Mouse (Mus musculus): ENCODE data around the gene Wnt3a. TPM values are rescaled to one million over a fixed set of nuclear protein-coding genes. Genes with fewer than 3 reads are reported as not detected.
A peak's percentile ranks its signal among the peaks of the same experiment; 100 is the strongest.

Wnt3a gene
- polyA plus RNA-seq, 1 experiment from 2014 or later, result not detected

DNA sequence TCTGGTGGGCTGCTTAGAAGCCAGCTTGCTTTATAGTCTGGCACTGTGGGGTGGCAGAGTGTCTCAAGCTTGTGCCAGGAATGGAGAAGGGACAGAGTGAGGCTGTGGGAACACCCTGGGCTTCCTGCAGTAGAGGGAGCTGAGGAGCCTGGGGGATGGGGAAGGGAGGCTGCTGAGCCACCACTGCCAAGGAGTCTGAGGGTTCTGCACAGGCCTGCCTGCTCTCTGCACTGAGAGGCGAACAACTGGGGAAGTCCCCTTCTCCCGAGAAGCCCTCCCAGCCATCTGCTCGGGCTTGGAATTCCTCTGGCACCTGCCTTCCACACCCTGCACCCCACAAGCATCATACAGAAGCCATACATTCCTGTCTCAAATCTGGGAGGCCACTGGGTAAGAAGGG is 48.7 kb downstream of the Wnt3a start:
- Histone ChIP-seq H3K4me2 (no peak overlapping the region), H3K27me3 (ENCODE audit: insufficient read depth, low read length) (no peaks in the 10 kb centered on the region), H3K4me1 (ENCODE audit: insufficient read depth) (peaks cover 3% of the 10 kb centered on the region; the same call in 1 of the 2 replicates), H3K9ac (no peak overlapping the region), H3K9me3 (ENCODE audit: low read depth, low read length) (no peaks in the 10 kb centered on the region), H3K27ac (ENCODE audit: low read depth) (no peak overlapping the region), H3K4me3 (ENCODE audit: low read depth, low read length) (no peak overlapping the region), H3K36me3 (ENCODE audit: insufficient read depth) (no peaks in the 10 kb centered on the region)
- ATAC-seq (ENCODE audit: insufficient read depth) (no peak), DNase-seq (no peak)
- WGBS, result 9% methylated on average over 2 of the region's 3 CpGs
- TF ChIP-seq CTCF (IDR thresholded peaks at IDR 0.05; ENCODE audit: low read depth), result no peak

GRCm38 (mm10) chr11:59239796-59240195 is 50.8 kb downstream of the Wnt3a start:
- Histone ChIP-seq H3K9ac (no peak overlapping the region), H3K27me3 (ENCODE audit: insufficient read depth, low read length) (no peaks in the 10 kb centered on the region), H3K9me3 (ENCODE audit: low read depth, low read length) (no peaks in the 10 kb centered on the region), H3K4me3 (ENCODE audit: low read depth, low read length) (no peak overlapping the region), H3K4me1 (ENCODE audit: insufficient read depth) (peaks cover 3% of the 10 kb centered on the region; the same call in 1 of the 2 replicates), H3K36me3 (ENCODE audit: insufficient read depth) (no peaks in the 10 kb centered on the region), H3K4me2 (no peak overlapping the region), H3K27ac (ENCODE audit: low read depth) (no peak overlapping the region)
- DNase-seq, result no peak
- WGBS, result 76% methylated on average over 4 of the region's 4 CpGs
- no peak for TF ChIP-seq CTCF (IDR thresholded peaks at IDR 0.05; ENCODE audit: low read depth)
- no peak for ATAC-seq (ENCODE audit: insufficient read depth)

- H3K27ac ChIP-seq (ENCODE audit: low read depth), result no peak overlapping the region
- ATAC-seq (ENCODE audit: insufficient read depth) (no peak), DNase-seq (no peak)
- TF ChIP-seq CTCF (IDR thresholded peaks at IDR 0.05; ENCODE audit: low read depth), result no peak
- H3K4me1 ChIP-seq (ENCODE audit: insufficient read depth), result peaks cover 3% of the 10 kb centered on the region; the same call in 1 of the 2 replicates
- H3K36me3 ChIP-seq (ENCODE audit: insufficient read depth), result no peaks in the 10 kb centered on the region
- H3K4me3 ChIP-seq (ENCODE audit: low read depth, low read length), result no peak overlapping the region
- WGBS, result 43% methylated on average over 4 of the region's 4 CpGs
- H3K4me2 ChIP-seq, result no peak overlapping the region
- H3K9ac ChIP-seq, result no peak overlapping the region
- H3K9me3 ChIP-seq (ENCODE audit: low read depth, low read length), result no peaks in the 10 kb centered on the region
- H3K27me3 ChIP-seq (ENCODE audit: insufficient read depth, low read length), result no peaks in the 10 kb centered on the region
Observed at GRCm38 (mm10) chr11:59239428-59239785, 51.1 kb downstream of the Wnt3a start.

DNA sequence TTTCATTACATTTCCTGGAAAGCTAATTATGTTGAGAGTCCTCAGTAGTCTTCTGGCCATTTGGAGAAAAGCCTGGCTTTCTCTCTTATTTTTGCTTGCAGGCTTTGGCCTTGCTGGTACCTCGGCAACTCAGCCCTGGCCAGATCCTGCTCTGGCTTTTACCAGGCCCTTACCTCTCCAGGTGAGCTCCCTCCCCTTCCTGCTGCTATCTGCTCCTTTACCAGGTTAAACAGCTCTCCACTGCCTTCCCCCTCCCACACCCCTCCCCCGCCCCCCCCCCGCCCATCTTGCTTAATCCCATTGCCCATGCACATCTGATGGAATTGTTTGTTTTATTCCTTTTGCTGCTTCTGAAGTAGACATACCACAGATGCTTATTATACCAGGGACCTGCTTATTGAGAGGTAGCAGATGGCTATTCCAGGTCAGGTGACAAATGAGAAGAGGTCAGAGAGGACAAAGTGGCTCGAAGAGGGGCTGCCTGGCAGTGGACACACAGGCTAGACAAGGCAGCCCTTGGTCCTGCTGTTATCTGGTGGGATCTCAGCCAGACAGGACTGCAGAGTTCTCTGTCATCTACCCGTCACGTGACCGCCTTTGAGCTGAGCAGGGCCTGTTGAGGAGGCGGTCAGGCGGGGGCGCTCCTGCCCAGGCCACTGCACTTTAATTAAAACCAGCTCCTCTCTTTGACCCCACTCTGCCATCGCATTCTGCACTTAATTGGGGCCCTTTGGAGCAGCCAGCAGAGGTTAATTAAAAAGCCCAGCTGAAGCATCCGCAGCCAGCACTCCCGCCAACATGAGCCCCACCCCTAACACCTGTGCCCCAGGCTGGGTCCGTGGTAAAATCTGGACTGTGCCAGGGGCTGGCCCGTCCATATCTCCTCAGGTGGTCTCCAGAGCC is 51.8 kb downstream of the Wnt3a start:
- ATAC-seq (ENCODE audit: insufficient read depth) (peak; percentile 70), DNase-seq (peak; percentile 61)
- H3K4me3 ChIP-seq (ENCODE audit: low read depth, low read length), result no peak overlapping the region
- no peaks in the 10 kb centered on the region for H3K36me3 ChIP-seq (ENCODE audit: insufficient read depth)
- no peaks in the 10 kb centered on the region for H3K9me3 ChIP-seq (ENCODE audit: low read depth, low read length)
- TF ChIP-seq CTCF (IDR thresholded peaks at IDR 0.05; ENCODE audit: low read depth), result peak; percentile 64
- H3K9ac ChIP-seq, result no peak overlapping the region
- no peak overlapping the region for H3K27ac ChIP-seq (ENCODE audit: low read depth)
- no peak overlapping the region for H3K4me2 ChIP-seq
- 4% methylated on average over 14 of the region's 15 CpGs for WGBS
- H3K4me1 ChIP-seq (ENCODE audit: insufficient read depth), result peaks cover 3% of the 10 kb centered on the region; the same call in 1 of the 2 replicates
- no peaks in the 10 kb centered on the region for H3K27me3 ChIP-seq (ENCODE audit: insufficient read depth, low read length)

- Histone ChIP-seq H3K9ac (no peak overlapping the region), H3K27ac (ENCODE audit: low read depth) (no peak overlapping the region), H3K36me3 (ENCODE audit: insufficient read depth) (no peaks in the 10 kb centered on the region), H3K4me3 (ENCODE audit: low read depth, low read length) (no peak overlapping the region), H3K4me1 (ENCODE audit: insufficient read depth) (no peaks in the 10 kb centered on the region), H3K27me3 (ENCODE audit: insufficient read depth, low read length) (no peaks in the 10 kb centered on the region), H3K4me2 (no peak overlapping the region), H3K9me3 (ENCODE audit: low read depth, low read length) (no peaks in the 10 kb centered on the region)
- no peak for DNase-seq
- 51% methylated on average over 2 of the region's 2 CpGs for WGBS
- TF ChIP-seq CTCF (IDR thresholded peaks at IDR 0.05; ENCODE audit: low read depth), result peak; percentile 43
- ATAC-seq (ENCODE audit: insufficient read depth), result no peak
Observed at GRCm38 (mm10) chr11:59232797-59233196, 57.8 kb downstream of the Wnt3a start.

DNA sequence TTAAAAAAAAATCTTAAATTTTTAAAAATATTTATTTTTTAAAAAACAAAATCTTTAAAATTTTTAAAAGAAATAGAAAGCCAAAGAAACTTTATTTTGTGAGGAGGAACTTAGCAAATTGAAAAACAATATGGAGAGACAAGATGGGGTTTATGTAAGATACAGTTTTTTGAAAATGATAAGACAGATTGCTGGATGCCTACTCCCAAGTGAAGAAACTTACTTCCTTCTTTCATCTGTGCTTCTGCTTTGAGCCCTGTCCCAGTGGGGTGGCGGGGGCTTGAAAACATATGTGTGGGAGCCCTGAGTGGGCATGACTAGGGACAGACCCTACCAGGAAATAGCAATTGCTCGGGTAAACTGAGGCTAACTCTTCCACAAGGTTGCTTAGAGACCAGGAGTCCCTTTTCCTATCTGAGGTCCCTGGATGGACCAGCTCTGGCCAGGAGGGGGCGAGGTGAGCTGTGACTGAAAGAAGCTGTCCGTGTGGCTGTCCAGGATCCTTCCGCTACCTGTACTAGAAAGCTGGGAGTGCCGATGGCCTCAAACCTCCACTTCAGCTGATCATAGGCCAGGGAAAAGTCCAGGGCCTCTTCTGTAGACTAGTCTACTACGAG is 60.3 kb downstream of the Wnt3a start:
- peaks cover 2% of the 10 kb centered on the region; the same call in 1 of the 2 replicates for H3K36me3 ChIP-seq (ENCODE audit: insufficient read depth)
- DNase-seq (peak; percentile 77), ATAC-seq (ENCODE audit: insufficient read depth) (no peak)
- no peaks in the 10 kb centered on the region for H3K27me3 ChIP-seq (ENCODE audit: insufficient read depth, low read length)
- TF ChIP-seq CTCF (IDR thresholded peaks at IDR 0.05; ENCODE audit: low read depth), result peak; percentile 83
- H3K27ac ChIP-seq (ENCODE audit: low read depth), result no peak overlapping the region
- no peaks in the 10 kb centered on the region for H3K9me3 ChIP-seq (ENCODE audit: low read depth, low read length)
- WGBS, result 11% methylated on average over 7 of the region's 7 CpGs
- no peak overlapping the region for H3K4me2 ChIP-seq
- H3K4me3 ChIP-seq (ENCODE audit: low read depth, low read length), result no peak overlapping the region
- H3K4me1 ChIP-seq (ENCODE audit: insufficient read depth), result peaks cover 9% of the 10 kb centered on the region; the same call in 1 of the 2 replicates
- H3K9ac ChIP-seq, result no peak overlapping the region
